Mouse (Mus musculus) right cerebral cortex, postnatal 10 days (tissue): ENCODE results near the gene Srebf2.
A peak's percentile ranks its signal among the peaks of the same experiment; 100 is the strongest.
"Not testable (repeated sequence)": the region's sequence is repeated elsewhere in the genome, so short reads cannot be mapped to it uniquely, and the experiment has no call there.

Experiments
- DNase-seq, 2 experiments: peaks; one replicate each; pipeline ENCODE4 v3.0.0; 2021; ENCODE audit warnings: low spot score in 2 of 2

The Srebf2 gene

GRCm38 (mm10) chr15:82224602-82225215 lies 77.7 kb downstream of the Srebf2 start:
- DNase-seq = no peak

DNA sequence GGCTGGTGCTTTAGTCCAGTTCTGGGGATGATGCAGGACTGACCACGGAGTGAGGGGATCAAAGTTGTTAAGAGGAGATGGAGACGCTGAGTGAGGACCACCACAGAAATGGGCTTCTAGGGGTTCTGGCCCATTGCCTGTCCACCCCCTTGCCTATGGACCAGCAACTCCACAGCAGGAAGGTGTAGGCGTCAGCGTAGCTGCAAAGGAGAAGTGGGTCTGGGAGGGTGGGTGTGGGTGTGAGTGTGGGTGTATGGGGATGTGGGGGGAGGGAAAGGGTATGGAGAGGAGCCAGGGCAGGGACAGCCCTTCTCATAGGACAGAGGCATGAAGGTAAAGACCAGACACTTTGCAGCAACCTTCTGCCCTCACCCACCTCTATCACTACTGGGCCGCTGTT lies 78.8 kb downstream of the Srebf2 start:
- no peak for DNase-seq

DNA sequence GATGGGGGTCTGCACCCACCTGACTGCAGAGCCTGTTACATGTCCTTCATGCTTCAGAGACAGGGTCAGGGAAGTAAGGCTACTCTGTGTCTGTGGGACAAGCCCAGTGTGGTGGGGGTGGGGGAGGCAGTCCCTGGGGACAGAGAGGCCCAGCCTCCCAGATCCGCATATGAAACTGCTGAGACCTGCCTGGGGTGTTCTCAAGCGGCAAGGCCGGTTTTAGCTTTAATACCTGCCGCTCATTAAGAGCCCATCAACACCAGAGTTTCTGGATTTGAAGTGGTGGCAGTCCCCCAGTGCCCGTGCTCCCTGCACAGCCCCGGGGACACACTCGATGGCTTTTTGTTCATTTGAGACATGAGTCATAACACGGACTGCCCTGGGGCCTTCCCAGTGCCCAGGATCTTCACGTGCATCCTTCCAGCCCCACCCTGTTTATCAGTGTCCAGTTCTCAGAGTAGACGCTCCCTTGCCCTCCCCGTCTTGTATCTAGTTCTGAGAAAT lies 82.6 kb downstream of the Srebf2 start:
- DNase-seq = no peak

DNA sequence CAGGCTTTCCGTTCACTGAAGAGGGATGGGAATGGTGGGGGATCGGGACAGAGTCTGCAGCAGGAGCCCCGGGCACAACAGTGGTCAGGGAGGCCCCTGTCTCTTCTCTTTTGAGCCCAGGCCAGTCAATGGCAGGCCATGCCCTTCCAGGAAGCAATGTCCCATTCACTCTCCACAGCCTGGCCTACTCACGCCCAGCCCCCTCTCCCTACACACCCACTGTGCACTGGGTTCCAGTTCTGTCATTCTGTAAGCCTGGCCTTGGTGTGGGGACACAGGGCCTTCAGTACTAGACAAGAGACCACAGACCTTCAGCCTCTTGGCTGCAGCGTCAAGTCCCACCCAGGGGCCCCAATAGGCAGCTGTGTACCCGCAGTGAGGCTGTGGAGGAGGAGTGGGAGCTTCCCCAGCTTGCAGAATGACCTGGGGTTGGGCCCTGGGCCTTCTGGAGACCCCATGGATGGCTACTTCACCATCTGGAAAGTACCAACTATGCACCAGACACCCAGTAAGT lies 83.2 kb downstream of the Srebf2 start:
- no peak for DNase-seq

GRCm38 (mm10) chr15:82231100-82231499 lies 84.1 kb downstream of the Srebf2 start:
- DNase-seq = no peak

- DNase-seq = peak; percentile 73
Observed at GRCm38 (mm10) chr15:82231591-82232378, 84.8 kb downstream of the Srebf2 start.

DNA sequence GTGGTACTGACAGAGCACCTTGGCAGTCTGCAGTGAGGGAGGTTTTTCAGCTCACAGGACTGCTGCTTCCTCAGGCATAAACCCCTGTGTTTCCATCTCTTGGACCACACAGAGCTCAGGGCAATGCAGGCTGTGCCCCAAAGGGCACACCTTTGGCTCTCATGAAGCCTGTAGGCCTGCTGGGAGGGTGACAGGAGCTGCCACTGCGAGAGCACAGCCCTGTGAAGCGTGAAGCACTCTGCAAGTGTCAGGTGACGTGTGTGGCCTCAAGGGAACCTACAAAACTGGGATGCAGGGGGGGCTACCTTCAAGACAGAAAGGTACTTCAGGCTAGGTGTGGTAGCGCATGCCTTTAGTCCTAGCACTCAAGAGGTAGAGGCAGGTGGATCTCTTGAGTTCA lies 85.7 kb downstream of the Srebf2 start:
- DNase-seq = no peak

- no peak for DNase-seq
Observed at GRCm38 (mm10) chr15:82235661-82236060, 88.7 kb downstream of the Srebf2 start.

- DNase-seq = peak; percentile 81 to 87
Observed at GRCm38 (mm10) chr15:82236565-82236964, 89.6 kb downstream of the Srebf2 start.

GRCm38 (mm10) chr15:82243311-82243710 lies 96.3 kb downstream of the Srebf2 start:
- no peak for DNase-seq

DNA sequence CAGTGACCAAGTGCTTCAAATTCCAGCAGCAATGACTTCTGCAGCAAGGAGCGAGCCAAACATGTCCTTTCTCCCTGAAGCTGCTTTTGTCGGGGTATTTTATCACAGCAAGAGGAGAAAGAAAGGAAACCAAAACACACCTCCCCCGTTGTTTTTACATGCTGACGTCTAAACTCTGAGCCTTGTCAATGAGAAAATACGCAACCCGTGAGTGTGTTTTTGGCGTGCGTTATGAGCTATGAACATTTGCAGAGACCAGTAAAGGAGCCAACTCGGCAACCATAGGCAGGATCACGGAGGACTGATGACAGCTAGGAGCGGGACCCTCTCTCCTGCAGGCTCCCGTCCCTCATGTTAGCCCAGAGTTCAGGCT lies 96.7 kb downstream of the Srebf2 start:
- no peak for DNase-seq

DNA sequence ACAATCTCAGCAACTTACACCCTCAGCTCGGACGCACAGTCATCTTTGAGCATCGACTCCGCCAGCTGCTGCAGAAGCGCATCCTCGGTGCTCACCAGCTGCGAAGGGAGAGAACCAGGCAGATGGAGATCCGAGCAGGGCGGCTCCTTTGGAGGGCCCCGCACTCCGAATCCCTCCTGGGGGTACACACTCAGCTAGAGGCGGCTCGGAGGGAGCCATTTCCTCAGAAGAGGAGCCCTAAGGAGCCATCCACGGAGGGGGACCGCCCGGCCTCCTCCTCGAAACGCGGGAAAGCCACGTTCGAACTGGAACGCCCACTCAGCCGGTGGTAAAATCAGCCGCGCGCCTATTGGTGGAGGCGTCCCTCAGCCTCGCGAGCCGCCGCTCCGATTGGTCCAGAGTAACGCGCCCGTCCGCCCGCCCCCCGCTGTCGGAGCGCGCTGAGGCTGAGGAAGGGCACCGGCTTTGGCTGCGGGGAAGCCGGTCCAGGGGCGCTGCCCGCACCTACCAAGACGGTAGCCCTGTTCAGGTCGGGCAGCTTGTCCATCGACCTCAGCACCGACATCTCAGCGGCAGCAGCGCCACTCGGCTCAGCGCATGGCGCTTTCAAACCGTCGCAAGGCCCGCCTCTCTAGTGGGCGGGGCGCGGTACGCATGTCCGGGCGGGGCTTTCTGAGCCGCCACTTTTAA lies 97.3 kb downstream of the Srebf2 start, which contains the start of gene Cenpm:
TSS of gene Cenpm (minus strand) at position 634 of the 690 bp plus-strand sequence.
- peak; percentile 96 to 97 for DNase-seq

DNA sequence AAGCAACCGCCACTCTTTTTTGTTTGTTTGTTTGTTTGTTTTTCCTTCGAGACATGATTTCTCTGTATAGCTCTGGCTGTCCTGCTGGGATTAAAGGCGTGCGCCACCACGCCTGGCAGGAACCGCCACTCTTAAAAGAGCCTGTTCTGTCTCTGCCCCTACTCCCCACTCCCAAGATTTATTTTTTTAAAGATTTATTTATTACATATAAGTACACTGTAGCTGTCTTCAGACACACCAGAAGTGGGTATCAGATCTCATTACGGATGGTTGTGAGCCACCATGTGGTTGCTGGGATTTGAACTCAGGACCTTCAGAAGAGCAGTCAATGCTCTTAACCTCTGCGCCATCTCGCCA lies 97.8 kb downstream of the Srebf2 start:
- not testable (repeated sequence) for DNase-seq

DNA sequence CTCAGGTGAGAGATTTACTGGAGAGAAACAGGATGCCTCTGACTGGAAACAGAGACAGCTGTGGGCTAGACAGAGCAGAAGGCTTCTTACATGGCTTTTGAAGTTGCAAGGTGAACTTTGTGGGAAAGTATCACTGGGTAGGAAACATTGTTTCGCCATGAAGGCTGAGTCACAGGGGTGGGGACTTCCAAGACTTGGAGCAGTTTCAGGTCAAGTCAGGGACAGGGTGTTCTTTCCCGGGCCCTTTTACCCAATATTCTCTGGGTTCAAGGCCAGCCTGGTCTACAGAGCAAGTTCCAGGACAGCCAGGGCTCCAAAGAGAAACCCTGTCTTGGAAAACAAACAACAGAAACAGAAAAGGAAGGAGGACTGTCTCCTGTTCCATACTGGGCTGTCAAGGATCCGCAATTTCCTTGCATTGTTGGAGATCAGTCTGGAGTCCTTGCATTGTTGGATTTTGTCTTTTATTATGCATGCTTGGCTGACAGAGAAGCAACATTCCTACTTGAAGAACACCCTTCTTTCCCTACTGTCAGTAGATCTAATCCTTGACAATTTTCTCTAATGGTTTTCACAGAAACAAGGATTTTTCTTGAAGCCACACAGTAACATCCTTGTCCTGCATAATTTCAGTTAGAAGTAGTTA lies 100.3 kb downstream of the Srebf2 start:
- no peak for DNase-seq

- no peak for DNase-seq
Observed at GRCm38 (mm10) chr15:82251579-82251978, 104.6 kb downstream of the Srebf2 start.

DNA sequence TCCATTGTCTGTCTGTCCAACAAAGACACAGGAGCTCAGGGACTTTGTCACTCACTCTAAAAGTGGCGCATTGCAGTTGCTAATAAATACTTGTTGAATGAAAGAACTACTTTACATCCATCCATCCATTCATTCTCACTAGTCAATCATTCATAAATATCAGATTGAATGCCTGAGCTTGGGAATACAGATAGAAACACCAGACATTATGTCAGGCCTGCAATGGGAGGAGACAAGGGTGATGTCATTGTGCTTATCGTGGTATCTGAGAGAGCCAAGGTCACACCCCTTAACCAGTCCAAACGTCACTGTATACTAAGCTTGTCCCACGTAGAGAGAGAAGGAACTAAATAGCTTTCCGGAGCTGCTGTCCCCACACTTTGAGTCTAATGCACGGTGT lies 105.1 kb downstream of the Srebf2 start, which contains the start of gene 1500009C09Rik:
TSS of gene 1500009C09Rik (plus strand) at position 301 of the 400 bp plus-strand sequence.
- no peak for DNase-seq
